Mouse (Mus musculus) cerebellum, adult 11 months (tissue): ENCODE results near the gene Zfp618.
A peak's percentile ranks its signal among the peaks of the same experiment; 100 is the strongest.

ENCODE experiments used
- DNase-seq: peaks from one replicate; pipeline ENCODE4 v3.0.0; 2022

Zfp618 gene

DNA sequence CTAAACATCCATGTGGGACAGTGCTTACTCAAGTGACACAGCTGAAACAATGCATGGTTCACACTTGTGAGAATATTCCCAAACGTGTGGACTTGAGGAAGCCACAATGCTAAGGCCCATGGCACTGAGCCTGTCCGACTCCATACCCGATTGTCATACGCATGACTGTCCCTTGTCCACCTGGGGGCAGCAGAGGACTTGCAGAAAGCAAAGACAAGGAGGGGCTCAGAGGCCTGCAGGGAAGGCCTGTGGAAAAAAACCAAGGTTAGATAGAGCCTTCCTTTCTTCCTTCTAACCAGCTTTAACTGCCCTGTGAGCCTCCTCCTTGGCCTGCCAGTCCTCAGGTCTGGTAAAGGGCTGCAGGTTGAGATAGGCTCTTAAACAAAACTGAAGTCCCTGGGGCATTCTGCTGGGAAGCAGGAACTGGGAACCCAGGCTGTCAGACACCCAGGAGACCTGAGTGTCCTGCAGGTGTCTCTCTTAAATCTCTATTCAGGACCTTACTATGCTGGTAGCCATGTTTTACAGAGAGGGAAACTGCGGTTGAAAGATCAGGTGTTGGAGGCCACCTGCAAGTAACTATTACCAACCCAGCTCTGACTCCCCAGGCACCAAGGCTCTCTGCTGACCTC is 193.7 kb downstream of the Zfp618 start:
- DNase-seq = peak; percentile 54

DNA sequence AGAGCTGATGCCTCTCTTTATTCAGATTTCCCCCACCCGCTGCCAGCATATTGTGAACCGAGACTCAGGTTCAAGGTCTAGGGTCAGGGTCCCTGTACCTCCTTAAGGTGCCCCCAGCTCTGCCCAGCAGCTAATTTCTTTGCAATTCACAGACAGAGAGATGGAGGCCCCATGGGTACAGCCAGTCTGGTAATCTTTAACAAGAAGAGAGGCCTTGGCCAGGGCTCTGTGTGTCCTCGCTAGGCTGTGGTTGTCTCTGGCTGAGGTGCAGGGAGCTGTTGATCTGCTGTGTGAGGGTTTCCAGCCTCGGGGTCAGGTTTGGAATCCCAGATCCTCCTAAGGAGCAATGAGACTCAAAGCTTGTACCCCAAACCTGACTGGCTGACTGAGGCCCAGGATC is 200.3 kb downstream of the Zfp618 start:
- no peak for DNase-seq

DNA sequence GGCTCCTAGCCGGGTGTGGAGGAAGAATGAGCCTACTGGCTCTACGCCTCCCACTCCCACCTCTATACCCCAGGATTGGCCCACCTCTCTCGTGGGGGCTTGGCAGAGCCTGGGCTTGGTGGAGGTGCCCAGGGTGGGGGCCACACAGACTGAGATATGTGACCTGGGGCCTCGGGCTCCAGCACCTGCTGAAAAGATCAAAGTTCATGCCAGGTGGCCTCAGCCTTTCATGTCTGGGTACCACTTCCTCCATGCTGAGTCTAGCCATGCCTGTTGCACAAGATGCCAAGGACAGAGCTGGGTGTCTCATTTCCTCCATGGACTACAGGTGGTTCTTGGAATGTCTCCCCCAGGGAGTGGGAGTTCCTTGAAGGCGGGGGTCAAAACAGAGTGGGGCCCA is 200.9 kb downstream of the Zfp618 start:
- DNase-seq = no peak

DNA sequence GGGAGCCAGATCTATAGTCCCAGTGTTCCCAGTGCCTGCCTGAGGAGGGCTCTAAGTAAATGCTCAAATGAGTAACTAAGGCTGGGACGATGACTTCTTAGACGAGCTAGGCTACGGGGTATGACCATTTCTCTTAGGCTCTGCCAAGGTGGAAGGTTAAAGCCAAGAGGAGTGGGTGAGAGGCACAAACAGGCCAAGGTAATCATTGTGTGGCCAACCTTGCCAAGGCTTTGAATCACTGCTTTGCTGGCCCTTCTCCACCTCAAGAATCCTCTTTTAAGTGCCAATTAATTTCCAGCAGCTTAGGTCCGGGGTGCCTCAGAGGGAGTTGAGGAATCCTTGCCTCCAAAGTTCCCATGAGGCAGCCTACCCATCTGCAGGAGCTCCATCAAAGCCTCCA is 204.7 kb downstream of the Zfp618 start:
- no peak for DNase-seq

DNA sequence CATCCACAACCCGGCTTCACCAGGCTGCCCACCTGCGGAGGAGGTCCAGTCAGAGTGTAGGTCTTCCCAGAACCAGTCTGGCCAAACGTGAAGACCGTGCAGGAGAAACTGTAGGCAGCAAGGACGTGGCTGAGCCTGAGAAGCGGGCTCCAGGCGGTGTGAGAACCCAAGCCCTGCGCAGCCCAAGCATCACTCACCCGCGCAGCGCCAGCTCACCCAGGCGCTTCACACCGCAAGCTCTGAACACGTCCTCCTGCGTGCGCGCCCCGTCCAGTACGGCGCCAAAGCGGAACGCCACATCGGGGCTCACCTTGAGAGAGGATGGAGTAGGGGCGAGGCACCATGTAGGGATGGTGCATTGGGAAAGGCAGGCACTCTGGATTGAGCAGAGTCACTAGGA is 205.7 kb downstream of the Zfp618 start:
- no peak for DNase-seq

DNA sequence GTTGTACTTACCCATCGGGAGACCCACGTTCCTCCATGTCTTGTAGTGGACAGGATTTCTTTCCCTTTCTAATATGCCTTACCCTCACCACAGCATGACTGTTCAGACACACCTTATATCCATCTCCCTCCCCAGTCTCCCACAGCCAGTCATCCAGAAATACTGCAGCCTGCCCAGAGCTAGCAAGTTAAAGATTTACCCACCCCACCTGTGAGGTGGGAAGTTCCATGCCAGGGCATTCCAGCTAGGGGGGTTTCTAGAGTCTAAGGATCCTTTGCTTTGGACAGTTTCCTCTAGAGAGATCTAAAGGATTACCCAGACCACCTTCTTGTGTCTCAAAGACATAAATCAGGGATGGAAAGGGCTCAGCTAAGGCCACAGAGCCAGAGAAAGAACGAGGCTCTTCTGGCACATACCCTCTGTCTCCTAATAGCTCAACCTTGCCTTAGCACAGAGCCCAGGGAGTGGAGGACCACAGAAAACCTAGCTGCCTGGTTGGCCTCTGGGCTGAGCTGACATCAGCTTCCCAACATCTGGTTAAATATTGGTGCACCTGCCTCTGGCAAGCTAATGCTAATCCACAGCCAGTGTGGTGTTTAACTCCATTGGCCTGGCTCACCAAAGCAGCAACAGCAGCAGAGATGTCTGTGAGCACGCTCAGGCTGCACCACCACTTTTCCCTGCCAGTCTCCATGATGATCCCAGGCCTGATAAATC is 206.8 kb downstream of the Zfp618 start, which contains the start of gene Kif12:
Kif12 (minus strand) TSS at position 163 of the 717 bp plus-strand sequence.
- DNase-seq = no peak

DNA sequence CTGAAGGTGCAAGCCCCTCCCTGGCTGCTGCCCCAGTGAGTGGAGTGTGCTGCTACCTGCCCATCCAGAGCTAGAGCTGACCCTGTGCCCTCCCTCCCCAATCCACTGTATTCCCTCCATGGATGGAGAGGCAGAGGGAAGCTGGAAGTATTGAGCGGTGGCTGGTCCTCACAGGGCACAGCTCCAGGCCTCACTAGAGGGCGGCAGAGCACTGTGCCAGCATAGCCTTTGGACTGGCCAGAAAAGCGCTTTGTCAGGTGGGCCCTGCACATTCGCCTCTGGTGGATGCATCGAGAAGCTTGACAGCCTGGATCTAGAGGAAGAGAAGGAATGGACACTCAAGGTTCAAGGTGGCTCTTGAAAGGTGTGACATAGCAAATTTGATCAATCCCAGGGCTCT is 216.2 kb downstream of the Zfp618 start:
- peak; percentile 43 for DNase-seq

DNA sequence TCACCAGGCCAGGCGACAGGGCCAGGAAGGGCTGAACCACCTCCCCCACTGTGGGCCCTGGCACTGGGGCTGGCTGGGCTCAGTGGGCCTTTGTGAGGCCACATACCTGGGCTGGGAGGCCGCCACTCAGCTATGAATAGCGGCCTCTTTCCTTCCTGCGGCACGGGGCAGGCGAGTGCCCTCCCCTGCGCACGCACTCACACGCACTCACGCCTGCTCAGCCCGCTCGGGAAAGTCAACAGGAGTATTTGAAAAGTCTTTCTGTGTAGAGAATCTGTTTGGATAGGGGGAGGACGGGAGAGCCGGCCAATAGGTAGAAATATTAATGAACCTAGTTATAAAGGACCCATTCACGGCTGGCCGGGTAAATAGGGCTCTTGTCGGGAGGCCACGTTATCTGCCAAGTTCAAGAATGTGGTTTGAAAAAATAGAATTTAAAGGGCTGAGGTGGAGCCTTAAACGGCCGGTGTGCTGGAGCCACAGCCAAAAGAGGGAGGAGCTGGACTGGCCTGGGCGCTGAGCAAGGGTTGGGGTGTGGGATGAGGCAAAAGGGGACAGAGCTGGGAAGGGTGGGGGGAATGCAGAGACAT is 221.0 kb downstream of the Zfp618 start:
- no peak for DNase-seq
